Mouse (Mus musculus) lung, adult 2 months (tissue): ENCODE measurements around the gene Hus1. TPM values are rescaled to one million over a fixed set of nuclear protein-coding genes. Genes with fewer than 3 reads are reported as not detected.

Experiments used
- DNase-seq: peaks from one replicate; pipeline ENCODE4 v3.0.0; 2022
- H3K4me1 ChIP-seq: fragments of 200-500 bp; 2 replicates; pipeline ENCODE4 v1.6.1; 2011; ENCODE audit warnings: low read length; ENCODE audit not compliant: control insufficient read depth, insufficient read depth
- H3K4me3 ChIP-seq: fragments of 200-500 bp; replicated peaks from 2 replicates; pipeline ENCODE3; 2011; ENCODE audit warnings: low read depth, mild to moderate bottlenecking, control low read depth, low read length; ENCODE audit errors: extremely low read depth
- CTCF ChIP-seq: fragments of 200-500 bp; IDR thresholded peaks from 2 replicates; pipeline ENCODE4 v1.5.1; 2011; ENCODE audit warnings: mild to moderate bottlenecking, low read length, control low read depth; ENCODE audit not compliant: insufficient read depth
- POLR2A ChIP-seq: fragments of 200-500 bp; IDR thresholded peaks from 2 replicates; pipeline ENCODE4 v1.6.1; 2011; ENCODE audit warnings: low read depth, mild to moderate bottlenecking, control low read depth, low read length, borderline replicate concordance; ENCODE audit errors: extremely low read depth
- WGBS: fragments of 180-500 bp; shearing (Covaris S2); methylation state at CpG from one replicate; pipeline ENCODE4 v1.1.7; 2018; 5-methylcytosine and 5-hydroxymethylcytosine counted together
- polyA plus RNA-seq: library from polyadenylated mRNA; depleted of rRNA; stranded (reverse); fragments of >200 nt; gene quantifications from 2 replicates; pipeline ENCODE4 v1.2.3, GENCODE M21; 2012; rRNA removed

Gene Hus1
- polyA plus RNA-seq, 1 experiment, result 11.5 TPM

GRCm38 (mm10) chr11:8955678-8956077, 55.3 kb downstream of the Hus1 start:
- Histone ChIP-seq H3K4me1 (no peaks in the 10 kb centered on the region), H3K4me3 (no peak overlapping the region)
- peak; percentile 9 for DNase-seq
- WGBS, result 8% methylated on average over 1 of the region's 1 CpGs
- TF ChIP-seq CTCF (peak; percentile 54), POLR2A (no peak)

- H3K4me1 ChIP-seq, result no peaks in the 10 kb centered on the region
- DNase-seq, result no peak
- no peak overlapping the region for H3K4me3 ChIP-seq
- WGBS, result 44% methylated on average over 6 of the region's 6 CpGs
- no peak for TF ChIP-seq CTCF
- TF ChIP-seq POLR2A, result no peak
These were observed 61.1 kb downstream of the Hus1 start for GRCm38 (mm10) chr11:8949765-8950430.

GRCm38 (mm10) chr11:8948871-8949270, 62.1 kb downstream of the Hus1 start:
- Histone ChIP-seq H3K4me3 (no peak overlapping the region), H3K4me1 (no peaks in the 10 kb centered on the region)
- WGBS, result 49% methylated on average over 3 of the region's 3 CpGs
- TF ChIP-seq POLR2A, result no peak
- TF ChIP-seq CTCF, result no peak
- DNase-seq, result no peak

- no peak overlapping the region for H3K4me3 ChIP-seq
- no peaks in the 10 kb centered on the region for H3K4me1 ChIP-seq
- 64% methylated on average over 4 of the region's 4 CpGs for WGBS
- DNase-seq, result no peak
- no peak for TF ChIP-seq POLR2A
- no peak for TF ChIP-seq CTCF
These were observed 66.9 kb downstream of the Hus1 start for GRCm38 (mm10) chr11:8944114-8944513.

Other genes with a start within 250 kb of the Hus1 start
- 0.08 and 0.52 TPM in 2 replicates for gene Pkd1l1, start 37.9 kb downstream of the Hus1 start, polyA plus RNA-seq
- gene Gm11992, start 37.4 kb upstream of the Hus1 start, polyA plus RNA-seq, result 4.4 and 6.4 TPM in 2 replicates
- gene Sun3, start 37.8 kb upstream of the Hus1 start, polyA plus RNA-seq, result 0.13 TPM in 1 of 2 replicates, not detected in the other
- 25.6 and 30.4 TPM in 2 replicates for gene Upp1, start 106.9 kb upstream of the Hus1 start, polyA plus RNA-seq
- 0.02 TPM in 2 replicates for gene Abca13, start 180.8 kb upstream of the Hus1 start, polyA plus RNA-seq